Mouse (Mus musculus) lung, postnatal 25 days (tissue): ENCODE measurements around the gene Srsf11.

Experiments
- DNase-seq: peaks from one replicate; pipeline ENCODE4 v3.0.0; 2022; ENCODE audit warnings: low spot score

The Srsf11 gene

DNA sequence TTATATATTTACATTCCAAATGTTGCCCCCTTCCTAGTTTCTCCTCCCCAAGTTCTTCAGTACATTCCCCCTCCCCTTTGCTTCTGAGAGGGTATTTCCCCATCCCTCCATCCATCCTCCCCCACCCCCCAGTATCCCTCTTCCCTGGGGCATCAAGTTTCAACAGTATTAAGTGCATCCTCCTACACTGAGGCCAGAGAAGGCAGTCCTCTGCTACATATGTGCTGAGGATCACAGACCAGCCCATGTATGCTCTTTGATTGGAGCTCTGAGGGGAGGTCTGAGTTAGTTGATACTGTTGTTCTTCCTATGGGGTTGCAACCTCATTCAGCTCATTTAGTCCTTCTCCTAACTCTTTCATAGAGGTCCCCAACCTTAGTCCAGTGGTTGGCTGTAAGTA, 56.8 kb downstream of the Srsf11 start:
- no peak for DNase-seq

DNA sequence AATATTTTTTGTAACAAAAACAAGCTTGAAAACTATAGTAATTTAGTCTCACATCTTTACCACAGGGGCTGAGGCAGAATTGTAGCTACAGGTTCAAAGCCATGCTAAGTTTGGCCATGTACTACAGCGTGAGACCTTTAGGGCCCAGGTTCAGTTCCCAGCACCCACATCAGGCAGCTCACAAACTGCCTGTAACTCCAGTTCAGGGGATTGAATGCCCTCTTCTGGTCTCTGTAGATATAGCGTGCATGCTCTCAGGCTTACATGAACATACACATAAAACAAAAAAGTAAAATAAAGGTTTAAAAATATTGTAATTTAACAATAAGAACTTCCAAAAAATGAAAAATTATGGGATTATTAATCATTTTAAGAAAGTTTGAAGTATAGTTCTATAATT, 63.2 kb downstream of the Srsf11 start:
- no peak for DNase-seq

GRCm38 (mm10) chr3:157971151-157971550, 65.3 kb downstream of the Srsf11 start:
- DNase-seq = no peak
